Mouse (Mus musculus) gastrocnemius, postnatal 25 days (tissue): ENCODE data around the gene Tmem205. TPM values are rescaled to one million over a fixed set of nuclear protein-coding genes. Genes with fewer than 3 reads are reported as not detected.

Experiments
- DNase-seq: peaks from one replicate; pipeline ENCODE4 v3.0.0; 2022
- long read RNA-seq, 2 experiments: library from polyadenylated mRNA; stranded (forward); transcript quantifications; one replicate each; pipeline ENCODE4 v2.0.0; 2021
- total RNA-seq, 2 experiments: library from RNA; stranded (reverse); gene quantifications; 1 replicate in 1 of 2; 2 replicates in 1 of 2; pipeline ENCODE4 v1.2.3; 2021

The Tmem205 gene
- total RNA-seq = 10 to 100 TPM in 1 of 2 experiments, 1 to 10 TPM in 1; 8.6 to 14.6 TPM
- long read RNA-seq, experiment 1, transcript Tmem205-201 (4 exons, 785 nt) = major isoform, 6 of 10 reads
- long read RNA-seq, experiment 1, partial matches to known transcripts = 0 of 10 reads
- long read RNA-seq, experiment 1, other reads (novel, unspliced or antisense) = 2 of 10 reads
- long read RNA-seq, experiment 2, transcript Tmem205-201 (4 exons, 785 nt) = major isoform, 5 of 16 reads
- long read RNA-seq, experiment 2, partial matches to known transcripts = 0 of 16 reads
- long read RNA-seq, experiment 2, other reads (novel, unspliced or antisense) = 9 of 16 reads

- DNase-seq = peak; percentile 93
Measured at GRCm38 (mm10) chr9:21927208-21927753, at the start of gene Tmem205, which contains the start of gene Ccdc159. TSS of gene Tmem205 (minus strand) at chr9:21927556. TSS of gene Ccdc159 (plus strand) at chr9:21927471.

GRCm38 (mm10) chr9:21976626-21977175 is 49.3 kb upstream of the Tmem205 start:
- no peak for DNase-seq

GRCm38 (mm10) chr9:21969304-21969703 is 41.9 kb upstream of the Tmem205 start:
- DNase-seq = no peak

GRCm38 (mm10) chr9:21968883-21969282 is 41.5 kb upstream of the Tmem205 start:
- DNase-seq = no peak

GRCm38 (mm10) chr9:21963417-21963816 is 36.1 kb upstream of the Tmem205 start, which contains the start of gene Epor:
TSS of gene Epor (minus strand) at chr9:21963506.
- peak; percentile 45 for DNase-seq

GRCm38 (mm10) chr9:21962416-21963059 is 35.2 kb upstream of the Tmem205 start:
- peak; percentile 55 for DNase-seq

GRCm38 (mm10) chr9:21962010-21962409 is 34.7 kb upstream of the Tmem205 start:
- DNase-seq = no peak

- no peak for DNase-seq
Measured at GRCm38 (mm10) chr9:21961366-21961980, 34.1 kb upstream of the Tmem205 start.

- no peak for DNase-seq
Measured at GRCm38 (mm10) chr9:21960558-21961208, 33.3 kb upstream of the Tmem205 start.

GRCm38 (mm10) chr9:21960135-21960534 is 32.8 kb upstream of the Tmem205 start:
- no peak for DNase-seq

- no peak for DNase-seq
Measured at GRCm38 (mm10) chr9:21959244-21959643, 31.9 kb upstream of the Tmem205 start.

- no peak for DNase-seq
Measured at GRCm38 (mm10) chr9:21958372-21958771, 31.0 kb upstream of the Tmem205 start.

- DNase-seq = peak; percentile 97
Measured at GRCm38 (mm10) chr9:21955570-21956281, 28.4 kb upstream of the Tmem205 start, which contains the start of gene Swsap1. TSS of gene Swsap1 (plus strand) at chr9:21955755.

- no peak for DNase-seq
Measured at GRCm38 (mm10) chr9:21955225-21955569, 27.8 kb upstream of the Tmem205 start.

- no peak for DNase-seq
Measured at GRCm38 (mm10) chr9:21954635-21955034, 27.3 kb upstream of the Tmem205 start.

- DNase-seq = no peak
Measured at GRCm38 (mm10) chr9:21953600-21953999, 26.2 kb upstream of the Tmem205 start.

- DNase-seq = no peak
Measured at GRCm38 (mm10) chr9:21951977-21952376, 24.6 kb upstream of the Tmem205 start.

- DNase-seq = no peak
Measured at GRCm38 (mm10) chr9:21950322-21950721, 23.0 kb upstream of the Tmem205 start.

GRCm38 (mm10) chr9:21948790-21949189 is 21.4 kb upstream of the Tmem205 start:
- no peak for DNase-seq

GRCm38 (mm10) chr9:21948146-21948545 is 20.8 kb upstream of the Tmem205 start:
- no peak for DNase-seq

- DNase-seq = no peak
Measured at GRCm38 (mm10) chr9:21947540-21948130, 20.3 kb upstream of the Tmem205 start.
